Mouse (Mus musculus) erythroblast, embryonic 14.5 days (primary cell): Measurements from ENCODE around the gene Plxna1.

ENCODE experiments used
- GATA1 ChIP-seq: IDR thresholded peaks from 2 replicates; pipeline ENCODE4 v1.6.1; 2012; ENCODE audit warnings: low read length, inconsistent platforms, mixed read lengths
- TAL1 ChIP-seq: IDR thresholded peaks from 3 replicates; pipeline ENCODE4 v1.6.1; 2012; ENCODE audit warnings: low read length, inconsistent platforms, mixed read lengths

DNA sequence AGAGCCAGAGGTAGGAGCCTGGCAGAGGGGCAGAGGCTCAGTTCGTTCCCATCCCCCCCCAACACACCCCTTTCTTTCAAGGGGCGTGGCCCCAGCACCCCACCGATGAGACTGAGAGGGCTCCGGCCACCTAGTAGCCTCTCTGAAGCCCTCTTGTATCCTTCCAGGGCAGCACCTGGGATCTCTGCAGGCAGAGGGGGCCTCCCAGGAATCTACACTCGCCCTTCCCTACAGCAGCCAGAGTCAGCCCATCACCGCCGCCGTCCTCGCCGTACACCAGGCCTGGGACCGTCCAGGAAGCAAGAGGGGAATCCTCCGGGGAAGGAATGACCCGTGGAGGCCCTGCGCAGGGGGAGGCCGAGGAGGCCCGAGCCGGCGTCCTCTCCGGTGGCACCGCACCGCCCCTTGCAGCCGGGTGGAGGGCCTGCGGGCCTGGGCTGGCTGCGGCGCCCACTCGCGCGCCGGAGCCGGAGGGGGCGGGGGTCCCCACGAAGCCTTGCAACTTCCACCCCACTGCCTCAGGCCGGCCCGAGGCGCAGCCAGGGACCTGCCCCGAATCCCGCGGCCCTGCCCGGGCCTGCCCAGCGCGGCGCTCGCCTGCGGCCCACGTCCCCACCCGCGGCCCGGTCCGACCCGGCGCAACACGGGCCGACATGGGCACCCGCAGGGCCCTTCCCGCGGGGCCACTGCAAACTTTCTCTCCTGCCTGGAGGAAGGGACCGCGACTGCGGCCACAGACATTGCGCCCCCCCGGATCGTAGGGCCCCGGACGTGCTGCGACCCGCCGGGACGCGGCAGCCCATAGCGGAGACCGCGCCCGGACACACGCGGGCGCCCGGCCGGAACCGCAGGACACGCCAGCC lies 771 bp downstream of the Plxna1 start:
- TF ChIP-seq GATA1 (no peak), TAL1 (no peak)
